Mouse (Mus musculus): ENCODE results near the gene H3f3a. TPM values are rescaled to one million over a fixed set of nuclear protein-coding genes. Genes with fewer than 3 reads are reported as not detected.

Gene H3f3a
- total and polyA plus RNA-seq, 2 experiments from 2014 or later: 1,334 to 1,977 TPM

DNA sequence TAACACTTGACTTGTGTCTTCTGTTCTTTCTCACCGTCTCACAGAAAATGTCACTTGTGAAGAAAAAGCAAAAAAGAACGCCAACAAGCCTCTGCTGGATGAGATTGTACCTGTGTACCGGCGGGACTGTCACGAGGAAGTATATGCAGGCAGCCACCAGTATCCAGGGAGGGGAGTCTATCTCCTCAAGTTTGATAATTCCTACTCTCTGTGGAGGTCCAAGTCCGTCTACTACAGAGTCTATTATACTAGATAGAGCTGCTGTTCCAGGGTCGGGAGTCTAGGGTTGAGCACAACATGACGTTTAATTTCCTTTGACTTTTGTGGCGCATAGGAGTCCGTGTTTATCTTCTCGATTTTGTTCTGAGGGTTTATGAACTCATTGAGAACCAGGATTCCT lies 61.6 kb downstream of the H3f3a start:
- peaks cover 35% of the 10 kb centered on the region for H3K36me3 ChIP-seq (ENCODE audit: insufficient read depth, low read length)

More for the DNA sequence above, 61.6 kb downstream of the H3f3a start:
- Histone ChIP-seq H3K4me2 (ENCODE audit: low read depth, low read length) (no peak overlapping the region), H3K4me3 (ENCODE audit: low read length) (no peak overlapping the region), H3K27ac (no peak overlapping the region), H3K9ac (replicated peaks; ENCODE audit: low read length) (no peak overlapping the region), H3K9me3 (ENCODE audit: low read length) (no peaks in the 10 kb centered on the region), H3K27me3 (ENCODE audit: insufficient read depth, low read length) (no peaks in the 10 kb centered on the region), H3K4me1 (ENCODE audit: insufficient read depth, low read length) (no peaks in the 10 kb centered on the region)
- 96% methylated on average over 11 of the region's 11 CpGs for WGBS
- DNase-seq (ENCODE audit: low spot score) (no peak), ATAC-seq (no peak)
- TF ChIP-seq CTCF (IDR thresholded peaks at IDR 0.05; ENCODE audit: low read depth): no peak

Other genes with a start within 250 kb of the H3f3a start
- 74.0 and 76.1 TPM in 2 replicates for gene Parp1, start 245.0 kb downstream of the H3f3a start, total RNA-seq (2014; rRNA removed)
- 53.4 and 57.5 TPM in 2 replicates for gene Parp1, start 245.0 kb downstream of the H3f3a start, polyA plus RNA-seq (2015; fragmentation: Nextera tagmentation; extraction: Ambion mirVana)
- gene Lin9, start 172.8 kb downstream of the H3f3a start, total RNA-seq (2014; rRNA removed): 7.3 and 11.8 TPM in 2 replicates
- 4.4 and 5.1 TPM in 2 replicates for gene Lin9, start 172.8 kb downstream of the H3f3a start, polyA plus RNA-seq (2015; fragmentation: Nextera tagmentation; extraction: Ambion mirVana)
- not detected in 2 replicates for gene Mixl1, start 116.9 kb downstream of the H3f3a start, total RNA-seq (2014; rRNA removed)
- not detected in 2 replicates for gene Mixl1, start 116.9 kb downstream of the H3f3a start, polyA plus RNA-seq (2015; fragmentation: Nextera tagmentation; extraction: Ambion mirVana)
- 28.3 and 32.6 TPM in 2 replicates for gene Acbd3, start 87.9 kb downstream of the H3f3a start, total RNA-seq (2014; rRNA removed)
- 18.4 and 19.2 TPM in 2 replicates for gene Acbd3, start 87.9 kb downstream of the H3f3a start, polyA plus RNA-seq (2015; fragmentation: Nextera tagmentation; extraction: Ambion mirVana)
- gene Sde2, start 37.2 kb upstream of the H3f3a start, total RNA-seq (2014; rRNA removed): 11.1 and 13.1 TPM in 2 replicates
- 21.4 and 21.7 TPM in 2 replicates for gene Sde2, start 37.2 kb upstream of the H3f3a start, polyA plus RNA-seq (2015; fragmentation: Nextera tagmentation; extraction: Ambion mirVana)
- gene Lefty2, start 79.2 kb upstream of the H3f3a start, total RNA-seq (2014; rRNA removed): 11.3 and 15.3 TPM in 2 replicates
- gene Lefty2, start 79.2 kb upstream of the H3f3a start, polyA plus RNA-seq (2015; fragmentation: Nextera tagmentation; extraction: Ambion mirVana): 6.8 and 7.1 TPM in 2 replicates
- gene Pycr2, start 90.3 kb upstream of the H3f3a start, total RNA-seq (2014; rRNA removed): 70.2 and 76.1 TPM in 2 replicates
- gene Pycr2, start 90.3 kb upstream of the H3f3a start, polyA plus RNA-seq (2015; fragmentation: Nextera tagmentation; extraction: Ambion mirVana): 63.4 and 64.7 TPM in 2 replicates
- gene Lefty1, start 121.1 kb upstream of the H3f3a start, total RNA-seq (2014; rRNA removed): not detected in 2 replicates
- gene Lefty1, start 121.1 kb upstream of the H3f3a start, polyA plus RNA-seq (2015; fragmentation: Nextera tagmentation; extraction: Ambion mirVana): 0.29 and 0.42 TPM in 2 replicates
- 2.9 and 5.4 TPM in 2 replicates for gene Tmem63a, start 128.4 kb upstream of the H3f3a start, total RNA-seq (2014; rRNA removed)
- 2.5 and 3.0 TPM in 2 replicates for gene Tmem63a, start 128.4 kb upstream of the H3f3a start, polyA plus RNA-seq (2015; fragmentation: Nextera tagmentation; extraction: Ambion mirVana)
- gene Ephx1, start 207.0 kb upstream of the H3f3a start, total RNA-seq (2014; rRNA removed): 8.9 and 15.2 TPM in 2 replicates
- gene Ephx1, start 207.0 kb upstream of the H3f3a start, polyA plus RNA-seq (2015; fragmentation: Nextera tagmentation; extraction: Ambion mirVana): 13.3 and 15.8 TPM in 2 replicates
- gene 9130409I23Rik, start 237.3 kb upstream of the H3f3a start, total RNA-seq (2014; rRNA removed): not detected in 2 replicates
- not detected in 2 replicates for gene 9130409I23Rik, start 237.3 kb upstream of the H3f3a start, polyA plus RNA-seq (2015; fragmentation: Nextera tagmentation; extraction: Ambion mirVana)